Mouse (Mus musculus): Measurements from ENCODE around the gene 4931440F15Rik. TPM values are rescaled to one million over a fixed set of nuclear protein-coding genes. Genes with fewer than 3 reads are reported as not detected.
"Not testable (repeated sequence)": the region's sequence is repeated elsewhere in the genome, so short reads cannot be mapped to it uniquely, and the experiment has no call there.

Gene 4931440F15Rik
- polyA plus RNA-seq (2015; fragmentation: Nextera tagmentation; extraction: Ambion mirVana), result 0.72 and 0.74 TPM in 2 replicates

DNA sequence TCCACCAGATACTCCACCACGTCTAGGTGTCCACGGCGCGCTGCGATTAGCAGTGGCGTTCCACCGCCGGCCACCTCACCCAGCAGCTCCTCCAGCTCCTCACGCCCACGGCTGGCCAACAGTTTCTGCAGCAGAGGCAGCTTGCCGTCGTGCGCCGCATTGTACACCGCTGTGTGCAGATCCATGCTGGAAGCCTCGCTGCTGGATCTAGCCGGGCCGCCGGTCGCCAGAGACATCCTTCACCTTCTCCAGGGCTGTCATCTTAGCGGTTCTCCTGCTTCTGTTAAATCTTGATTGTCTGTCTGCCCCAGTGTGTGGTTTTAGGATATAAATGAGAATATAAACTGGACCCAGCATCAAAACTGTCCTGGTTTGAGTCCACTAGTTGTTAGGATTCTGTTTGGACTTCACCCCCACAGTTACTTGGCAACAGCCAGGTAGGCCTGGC lies at the start of gene 4931440F15Rik:
4931440F15Rik (minus strand) TSS at position 398 of the 448 bp plus-strand sequence.
- H3K9me3 ChIP-seq; H3K27ac ChIP-seq; H3K4me1 ChIP-seq; H3K4me3 ChIP-seq; H3K27me3 ChIP-seq (replicated peaks); H3K36me3 ChIP-seq (replicated peaks); H3K9ac ChIP-seq: not testable (repeated sequence)
- 48% methylated on average over 21 of the region's 21 CpGs for WGBS
- H3K4me2 ChIP-seq, result peak within 1 kb of the TSS; percentile 27
- peak; percentile 53 for ATAC-seq (replicated peaks)

DNA sequence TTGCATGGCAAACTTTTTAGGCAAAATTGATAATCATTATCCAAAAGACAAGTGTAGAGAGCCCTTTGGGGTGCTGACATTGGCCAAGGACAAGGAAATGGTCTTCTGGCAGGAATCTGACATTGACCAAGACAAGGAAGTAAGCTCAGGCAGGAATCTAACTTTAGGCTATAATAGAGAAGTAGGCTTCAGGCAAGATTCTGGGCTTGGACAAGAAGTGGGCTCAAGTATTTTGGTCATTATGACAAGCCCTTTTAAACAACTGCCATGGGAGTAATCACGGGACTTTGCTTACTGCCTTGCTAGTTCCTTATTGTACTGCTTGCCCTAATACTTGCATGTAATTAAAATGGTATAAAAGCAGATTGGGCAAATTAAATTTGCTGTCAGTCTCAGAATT lies 49.3 kb upstream of the 4931440F15Rik start:
- H3K9me3 ChIP-seq; H3K36me3 ChIP-seq (replicated peaks); H3K4me2 ChIP-seq; H3K4me3 ChIP-seq; ATAC-seq (replicated peaks); H3K27ac ChIP-seq; H3K27me3 ChIP-seq (replicated peaks); H3K9ac ChIP-seq; H3K4me1 ChIP-seq: not testable (repeated sequence)
- 80% methylated on average over 1 of the region's 1 CpGs for WGBS

DNA sequence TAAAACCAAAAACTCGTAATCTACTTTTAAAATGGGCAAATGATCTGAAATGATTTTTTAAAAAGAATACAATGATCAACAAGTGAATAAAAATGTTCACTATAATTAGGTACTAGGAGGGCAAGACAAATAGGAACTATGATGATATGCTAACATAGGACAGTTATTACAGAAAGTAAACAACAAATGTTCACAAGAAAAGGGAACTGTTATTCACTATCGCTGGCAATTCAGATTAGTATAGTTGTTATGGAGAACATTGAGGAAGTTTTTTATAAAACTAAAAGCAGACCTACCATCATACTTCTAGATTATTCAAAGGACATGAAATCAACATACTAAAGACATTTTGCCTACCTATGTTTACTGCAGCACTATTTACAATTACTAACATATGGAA lies 44.7 kb upstream of the 4931440F15Rik start:
- no peak for ATAC-seq (replicated peaks)
- 88% methylated on average over 2 of the region's 2 CpGs for WGBS
- H3K36me3 ChIP-seq (replicated peaks), result no peaks in the 10 kb centered on the region
- no peak overlapping the region for H3K27ac ChIP-seq
- H3K9me3 ChIP-seq, result no peaks in the 10 kb centered on the region
- H3K4me3 ChIP-seq, result no peak overlapping the region
- peaks cover 3% of the 10 kb centered on the region; the same call in 1 of the 2 replicates for H3K27me3 ChIP-seq (replicated peaks)
- no peak overlapping the region for H3K9ac ChIP-seq
- no peaks in the 10 kb centered on the region for H3K4me1 ChIP-seq
- H3K4me2 ChIP-seq, result no peak overlapping the region

DNA sequence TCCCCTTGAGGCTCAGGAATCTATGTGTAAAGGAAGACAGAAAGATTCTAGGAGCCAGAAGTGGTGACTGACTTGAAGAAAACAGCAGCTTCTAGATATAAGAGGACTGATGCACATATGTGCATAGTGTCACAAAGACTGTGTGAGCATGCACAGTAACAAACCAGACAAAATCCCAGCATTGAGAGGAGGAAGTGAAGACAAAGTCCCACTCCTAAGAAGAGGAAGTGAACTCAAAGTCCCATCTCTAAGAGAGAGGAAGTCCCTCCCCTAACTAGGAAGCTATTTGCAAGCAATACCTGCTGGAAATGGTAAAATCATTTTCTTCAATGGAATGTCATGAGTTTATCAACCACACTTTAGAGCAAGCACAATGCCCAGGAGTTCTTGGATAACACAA lies 38.8 kb upstream of the 4931440F15Rik start:
- Histone ChIP-seq H3K36me3 (replicated peaks) (no peaks in the 10 kb centered on the region), H3K9ac (no peak overlapping the region), H3K9me3 (no peaks in the 10 kb centered on the region), H3K27ac (no peak overlapping the region), H3K27me3 (replicated peaks) (no peaks in the 10 kb centered on the region), H3K4me2 (no peak overlapping the region), H3K4me3 (no peak overlapping the region), H3K4me1 (no peaks in the 10 kb centered on the region)
- no peak for ATAC-seq (replicated peaks)

DNA sequence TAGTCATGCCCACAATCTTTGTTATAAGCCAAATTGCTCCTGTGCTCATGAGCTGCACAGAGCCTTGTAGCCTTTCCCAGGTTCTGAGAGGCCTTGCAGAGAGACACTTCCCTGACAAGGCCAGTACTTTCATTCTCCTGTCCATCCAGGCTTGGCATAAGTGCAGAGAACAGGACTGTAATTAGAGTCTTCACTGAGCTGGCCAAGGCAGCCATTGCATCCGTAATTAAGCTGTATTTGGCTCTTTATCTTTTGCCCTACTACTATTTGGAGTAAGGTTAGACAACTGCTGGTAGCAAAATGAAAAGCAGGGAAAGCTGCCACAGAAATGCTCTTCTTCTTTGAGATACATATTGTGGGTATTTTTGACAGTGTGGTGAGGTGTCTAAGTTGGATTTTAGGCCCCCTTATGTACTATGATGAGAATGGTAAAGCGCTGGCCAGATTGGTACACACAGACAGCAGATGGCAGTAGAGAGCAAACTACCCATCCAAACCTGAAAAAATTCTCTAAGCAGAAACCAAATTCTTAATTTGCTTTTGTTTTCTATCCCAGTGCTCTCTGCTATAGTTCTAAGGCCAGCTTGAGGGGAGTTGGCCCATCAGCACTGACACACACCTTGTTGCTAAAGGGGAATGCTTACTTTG lies 36.4 kb upstream of the 4931440F15Rik start:
- Histone ChIP-seq H3K36me3 (replicated peaks) (no peaks in the 10 kb centered on the region), H3K9me3 (no peaks in the 10 kb centered on the region), H3K4me1 (no peaks in the 10 kb centered on the region), H3K4me3 (no peak overlapping the region), H3K4me2 (no peak overlapping the region), H3K27me3 (replicated peaks) (no peaks in the 10 kb centered on the region), H3K27ac (no peak overlapping the region), H3K9ac (no peak overlapping the region)
- 38% methylated on average over 2 of the region's 2 CpGs for WGBS
- peak; percentile 33; the same call in 1 of the 2 replicates for ATAC-seq (replicated peaks)

DNA sequence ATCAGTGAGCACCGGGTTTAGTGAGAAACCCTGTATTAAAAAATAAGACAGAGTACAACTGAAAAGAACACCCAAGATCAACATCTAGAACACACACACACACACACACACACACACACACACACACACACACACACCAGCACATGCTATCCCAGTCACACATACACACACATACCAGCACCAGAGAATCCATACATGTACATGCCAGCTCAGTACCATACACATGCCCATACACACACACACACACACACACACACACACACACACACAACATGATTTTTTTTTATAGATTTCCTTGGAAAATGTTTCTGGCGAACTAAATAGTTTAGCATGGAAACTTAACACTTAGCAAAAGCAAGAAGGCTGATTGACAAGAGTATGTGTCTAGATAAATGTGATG lies 35.6 kb upstream of the 4931440F15Rik start:
- Histone ChIP-seq H3K4me3 (no peak overlapping the region), H3K9me3 (no peaks in the 10 kb centered on the region), H3K4me2 (no peak overlapping the region), H3K27ac (no peak overlapping the region), H3K36me3 (replicated peaks) (no peaks in the 10 kb centered on the region), H3K4me1 (no peaks in the 10 kb centered on the region), H3K27me3 (replicated peaks) (no peaks in the 10 kb centered on the region), H3K9ac (no peak overlapping the region)
- ATAC-seq (replicated peaks), result no peak
- 76% methylated on average over 2 of the region's 2 CpGs for WGBS

DNA sequence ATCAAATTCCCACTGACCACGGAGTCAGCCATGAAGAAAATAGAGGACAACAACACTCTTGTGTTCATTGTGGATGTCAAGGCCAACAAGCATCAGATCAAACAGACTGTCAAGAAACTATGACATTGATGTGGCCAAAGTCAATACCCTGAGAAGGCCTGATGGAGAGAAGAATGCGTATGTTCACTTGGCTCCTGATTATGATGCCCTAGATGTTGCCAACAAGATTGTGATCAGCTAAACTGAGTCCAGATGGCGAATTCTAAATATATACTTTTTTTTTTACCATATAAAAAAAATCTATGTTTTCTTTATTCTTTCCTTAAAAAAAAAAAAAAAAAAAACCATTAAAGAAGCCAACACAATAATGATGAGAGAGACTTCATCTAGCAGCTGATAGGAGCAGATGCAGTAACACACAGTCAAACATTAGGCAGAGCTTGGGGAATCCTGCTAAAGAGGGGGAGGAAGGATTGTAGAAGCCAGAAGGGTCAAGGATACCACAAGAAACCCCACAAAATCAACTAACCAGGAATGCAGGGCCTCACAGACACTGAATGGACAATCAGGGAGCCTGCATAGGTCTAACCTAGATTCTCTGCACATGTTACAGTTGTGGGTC lies 15.2 kb upstream of the 4931440F15Rik start:
- ATAC-seq (replicated peaks), result no peak
- WGBS, result 93% methylated on average over 3 of the region's 3 CpGs
- H3K9me3 ChIP-seq, result no peaks in the 10 kb centered on the region

DNA sequence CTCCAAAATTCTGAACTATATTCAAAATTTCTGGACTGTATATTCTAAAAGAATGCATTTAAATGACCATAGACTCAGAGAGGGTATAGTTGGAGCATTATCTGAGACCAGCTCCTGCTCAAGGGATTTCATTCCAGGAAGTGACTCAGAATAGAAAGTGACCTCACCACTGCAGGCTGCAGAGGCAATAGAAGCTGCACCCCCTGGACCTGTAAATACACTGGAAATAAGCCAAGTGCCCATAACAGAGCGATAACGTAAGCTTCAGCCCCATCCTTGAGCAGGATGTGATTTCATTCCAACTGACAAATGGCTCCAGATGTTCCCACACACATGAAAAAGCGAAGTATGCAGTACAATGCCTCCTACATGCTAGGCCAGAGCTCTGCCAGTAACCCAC lies 14.3 kb upstream of the 4931440F15Rik start:
- Histone ChIP-seq H3K4me2 (no peak overlapping the region), H3K4me3 (no peak overlapping the region), H3K27me3 (replicated peaks) (no peaks in the 10 kb centered on the region), H3K36me3 (replicated peaks) (no peaks in the 10 kb centered on the region), H3K27ac (no peak overlapping the region), H3K4me1 (no peaks in the 10 kb centered on the region), H3K9me3 (no peaks in the 10 kb centered on the region), H3K9ac (no peak overlapping the region)
- ATAC-seq (replicated peaks), result no peak
- WGBS, result 77% methylated on average over 3 of the region's 3 CpGs

More for the DNA sequence above, 15.2 kb upstream of the 4931440F15Rik start:
- Histone ChIP-seq H3K4me2 (no peak overlapping the region), H3K4me3 (no peak overlapping the region), H3K27me3 (replicated peaks) (no peaks in the 10 kb centered on the region), H3K4me1 (no peaks in the 10 kb centered on the region), H3K9ac (no peak overlapping the region), H3K27ac (no peak overlapping the region), H3K36me3 (replicated peaks) (no peaks in the 10 kb centered on the region)

DNA sequence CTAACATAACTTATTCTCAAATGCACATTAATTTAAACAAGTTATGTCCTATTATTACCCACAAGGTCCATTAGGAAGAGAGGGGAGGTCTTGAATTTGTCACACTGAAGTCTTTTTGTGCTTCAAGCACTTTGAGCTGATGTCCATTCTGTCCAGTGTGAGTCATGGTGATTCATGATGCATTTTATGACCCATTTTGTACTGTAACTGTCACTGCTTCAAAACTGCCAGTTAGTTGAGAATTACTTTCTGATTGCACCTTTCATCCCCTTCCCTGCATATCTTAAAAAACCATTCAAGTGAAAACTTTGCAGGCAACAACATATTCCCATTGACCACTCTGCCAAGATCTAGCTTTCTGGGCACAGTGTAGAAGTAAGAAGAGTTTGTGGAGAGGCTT lies 11.6 kb upstream of the 4931440F15Rik start:
- H3K9me3 ChIP-seq, result no peaks in the 10 kb centered on the region
- no peaks in the 10 kb centered on the region for H3K4me1 ChIP-seq
- no peak overlapping the region for H3K4me3 ChIP-seq
- no peak overlapping the region for H3K9ac ChIP-seq
- no peaks in the 10 kb centered on the region for H3K27me3 ChIP-seq (replicated peaks)
- H3K4me2 ChIP-seq, result no peak overlapping the region
- H3K27ac ChIP-seq, result no peak overlapping the region
- ATAC-seq (replicated peaks), result no peak
- no peaks in the 10 kb centered on the region for H3K36me3 ChIP-seq (replicated peaks)

DNA sequence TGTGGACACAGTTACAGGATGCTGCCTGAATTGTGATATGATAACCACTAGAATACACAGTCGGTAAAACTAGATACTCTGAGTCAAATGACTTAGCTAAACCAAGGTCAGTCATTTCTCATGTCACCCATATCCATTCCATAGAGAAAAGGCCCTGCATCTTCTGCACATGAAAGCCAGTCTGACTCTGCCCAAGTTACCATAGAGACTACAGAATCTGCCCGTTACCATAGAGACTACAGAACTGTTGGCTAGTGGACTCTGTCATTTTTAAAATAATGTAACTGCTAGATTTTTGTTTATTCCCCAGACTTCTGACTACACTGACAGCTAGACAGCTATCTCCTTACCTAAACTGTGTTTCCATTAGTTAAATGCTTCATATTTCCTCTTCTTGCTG lies 2.3 kb upstream of the 4931440F15Rik start:
- H3K9ac ChIP-seq, result no peak overlapping the region

DNA sequence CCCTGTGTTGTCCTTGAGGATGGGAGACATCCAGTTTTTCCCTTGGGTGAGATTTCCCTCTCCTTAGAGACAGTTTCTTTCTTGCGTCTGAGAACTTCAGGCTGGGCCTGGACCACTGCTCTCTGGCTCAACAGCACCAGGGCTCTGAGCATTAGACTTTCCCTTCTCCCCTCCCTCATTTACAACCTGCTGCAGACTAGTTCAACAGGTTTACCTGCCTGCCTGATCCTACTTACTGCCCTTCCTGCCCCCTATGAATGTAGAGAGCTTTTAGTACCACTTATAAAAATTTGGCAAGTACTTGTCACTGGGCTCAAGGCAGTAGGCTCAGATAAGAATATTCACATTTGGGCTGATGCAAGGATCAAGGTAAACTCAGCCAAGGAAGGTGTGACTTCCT lies 533 bp upstream of the 4931440F15Rik start:
- ATAC-seq (replicated peaks), result no peak
- Histone ChIP-seq H3K27ac (no peak overlapping the region), H3K4me2 (no peak overlapping the region), H3K27me3 (replicated peaks) (no peaks in the 10 kb centered on the region; the same call in none of the 2 replicates), H3K36me3 (replicated peaks) (no peaks in the 10 kb centered on the region), H3K9ac (no peak overlapping the region), H3K4me3 (no peak overlapping the region), H3K9me3 (no peaks in the 10 kb centered on the region), H3K4me1 (no peaks in the 10 kb centered on the region)
- WGBS, result 85% methylated on average over 1 of the region's 1 CpGs

More for the DNA sequence above, 2.3 kb upstream of the 4931440F15Rik start:
- Histone ChIP-seq H3K27me3 (replicated peaks) (no peaks in the 10 kb centered on the region; the same call in none of the 2 replicates), H3K4me3 (no peak overlapping the region), H3K27ac (no peak overlapping the region), H3K4me2 (no peak overlapping the region), H3K9me3 (no peaks in the 10 kb centered on the region), H3K36me3 (replicated peaks) (no peaks in the 10 kb centered on the region), H3K4me1 (no peaks in the 10 kb centered on the region)
- ATAC-seq (replicated peaks), result 0 out of 2 replicates have a peak, but pooled peaks have one; percentile 50
- WGBS, result 80% methylated on average over 2 of the region's 2 CpGs

DNA sequence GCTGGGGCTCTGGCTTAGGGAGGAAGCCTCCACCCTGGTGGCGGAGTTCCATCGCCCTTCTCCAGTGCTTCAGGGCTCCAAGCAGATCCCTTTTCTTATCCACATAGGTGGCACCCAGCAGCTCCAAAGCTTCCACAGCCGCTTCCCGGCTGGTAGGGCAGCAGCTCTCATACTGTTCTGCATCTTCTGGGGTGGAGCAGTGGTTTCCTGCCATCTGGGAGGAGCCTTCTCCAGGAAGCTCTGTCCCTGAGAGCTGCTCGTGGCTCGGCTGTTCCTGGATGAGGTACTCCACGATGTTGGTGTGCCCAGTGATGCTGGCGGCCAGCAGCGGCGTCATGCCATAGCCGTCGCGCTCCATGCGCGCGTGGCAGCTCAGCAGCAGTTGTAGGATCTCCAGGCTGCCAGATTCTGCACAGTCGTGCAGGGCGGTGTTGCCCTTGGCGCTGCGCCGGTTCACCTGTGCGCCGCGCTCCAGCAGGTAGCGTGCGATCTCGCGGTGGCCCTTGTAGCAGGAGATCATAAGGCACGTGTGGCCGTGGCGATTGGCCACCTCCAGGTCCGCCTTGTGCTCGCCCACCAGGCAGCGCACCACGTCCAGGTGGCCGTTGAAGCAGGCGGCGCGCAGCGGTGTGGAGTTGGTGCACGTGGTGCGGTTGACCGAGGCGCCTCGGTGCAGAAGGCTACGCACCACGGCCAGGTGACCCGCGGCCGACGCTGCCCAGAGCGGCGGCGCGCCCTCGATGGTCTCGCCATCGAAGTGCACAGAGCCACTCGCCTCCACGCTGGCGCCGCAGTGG lies 796 bp downstream of the 4931440F15Rik start:
- not testable (repeated sequence) for H3K36me3 ChIP-seq (replicated peaks); H3K4me3 ChIP-seq; H3K4me1 ChIP-seq; H3K9me3 ChIP-seq; H3K9ac ChIP-seq; H3K27me3 ChIP-seq (replicated peaks); H3K27ac ChIP-seq
- H3K4me2 ChIP-seq, result peak overlapping the region; percentile 27
- peak; percentile 69 for ATAC-seq (replicated peaks)
- 25% methylated on average over 62 of the region's 62 CpGs for WGBS

Measured in midbrain, embryonic 15.5 days (tissue).